Mouse (Mus musculus) gastrocnemius, adult 8-10 months (tissue): ENCODE results near the gene Mis18bp1. TPM values are rescaled to one million over a fixed set of nuclear protein-coding genes. Genes with fewer than 3 reads are reported as not detected.
A peak's percentile ranks its signal among the peaks of the same experiment; 100 is the strongest.
"Not testable (repeated sequence)": the region's sequence is repeated elsewhere in the genome, so short reads cannot be mapped to it uniquely, and the experiment has no call there.

Experiments
- DNase-seq, 2 experiments: peaks; one replicate each; pipeline ENCODE4 v3.0.0; 2022; ENCODE audit warnings: low spot score in 2 of 2
- total RNA-seq, 4 experiments: library from RNA; stranded (reverse); gene quantifications; 2 replicates each; pipeline ENCODE4 v1.2.4; 2022

Mis18bp1 gene
- total RNA-seq, result not detected

DNA sequence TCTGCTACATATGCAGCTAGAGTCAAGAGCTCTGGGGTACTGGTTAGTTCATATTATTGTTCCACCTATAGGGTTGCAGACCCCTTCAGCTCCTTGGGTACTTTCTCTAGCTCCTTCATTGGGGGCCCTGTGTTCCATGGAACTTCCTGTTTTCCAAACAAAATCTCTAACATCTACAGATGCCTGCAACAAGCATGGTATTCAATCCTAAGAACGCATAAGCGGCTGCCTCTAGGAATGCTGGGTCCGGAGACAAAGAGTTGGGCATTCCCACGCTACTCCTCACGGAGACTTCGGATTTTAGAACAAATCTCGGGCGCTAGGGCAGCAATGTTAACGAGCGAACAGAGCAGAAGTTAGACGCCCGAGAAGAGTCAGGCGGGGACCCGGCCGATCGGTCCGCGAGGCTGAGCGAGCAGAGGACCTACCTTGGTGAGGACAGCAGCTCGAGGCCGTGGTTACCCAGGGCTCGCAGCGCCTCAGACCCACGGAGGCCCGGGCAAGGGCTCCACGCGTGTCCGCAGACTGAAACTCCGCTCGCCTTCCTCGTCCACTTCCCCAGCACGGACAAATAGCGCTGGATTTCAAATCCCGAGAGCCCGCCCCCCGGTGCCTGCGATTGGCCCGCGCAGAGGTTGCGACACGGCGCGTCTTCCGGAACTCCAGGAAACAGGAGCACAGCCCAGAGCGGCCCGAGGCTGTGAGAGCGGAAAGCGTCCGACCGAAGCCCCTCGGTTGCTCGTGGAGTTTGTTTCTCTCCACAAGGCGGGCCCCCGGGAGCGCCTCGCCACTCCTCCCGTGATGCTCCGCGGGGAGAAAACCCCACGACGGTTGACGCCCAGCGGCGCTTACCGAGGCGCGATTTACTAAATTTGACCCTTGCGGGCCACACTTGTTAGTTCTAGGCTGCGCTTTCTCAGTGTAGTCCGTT lies at the start of gene Mis18bp1:
Gene Mis18bp1 (minus strand): TSS at position 584 of the 931 bp plus-strand sequence.
- peak; percentile 90 to 91 for DNase-seq

DNA sequence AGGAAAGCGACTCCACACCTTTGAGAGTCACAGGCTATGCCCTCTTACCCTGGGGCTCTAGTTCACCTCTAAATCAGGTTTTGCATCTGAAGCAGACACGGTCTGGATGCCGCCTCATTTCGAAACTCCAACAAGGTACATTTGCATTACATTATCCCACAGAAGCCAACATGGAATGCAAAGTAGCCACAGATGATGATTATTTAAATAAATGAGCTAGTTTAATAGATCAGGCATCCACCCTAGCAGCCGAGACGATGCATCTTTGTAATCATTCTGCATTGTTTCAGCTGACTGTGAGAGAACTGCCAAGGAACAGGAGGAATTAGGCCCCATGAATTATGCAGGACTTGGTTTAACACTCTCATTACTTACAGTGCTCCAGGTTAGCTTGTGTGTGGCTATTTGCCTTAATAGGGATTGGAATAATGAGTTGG lies 44.0 kb upstream of the Mis18bp1 start:
- no peak for DNase-seq

DNA sequence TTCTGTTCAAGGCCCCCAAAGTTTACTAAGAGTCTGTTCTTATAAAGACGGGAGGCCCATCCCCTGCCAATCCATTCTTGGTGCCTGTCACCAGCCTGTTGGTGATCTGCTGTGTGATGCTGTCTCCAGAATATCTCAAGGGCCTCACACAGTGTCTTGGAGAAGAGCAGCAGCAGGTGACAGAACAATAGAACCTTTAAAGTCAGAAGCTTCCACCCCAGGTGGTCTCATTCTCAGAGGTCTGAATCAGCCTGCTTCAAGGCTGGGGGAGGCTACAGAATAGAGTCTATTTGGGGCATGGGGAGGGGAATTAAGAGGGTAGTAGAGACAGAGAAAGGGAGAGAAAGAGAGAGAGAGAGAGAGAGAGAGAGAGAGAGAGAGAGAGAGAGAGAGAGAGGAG lies 34.0 kb upstream of the Mis18bp1 start:
- DNase-seq, result no peak

DNA sequence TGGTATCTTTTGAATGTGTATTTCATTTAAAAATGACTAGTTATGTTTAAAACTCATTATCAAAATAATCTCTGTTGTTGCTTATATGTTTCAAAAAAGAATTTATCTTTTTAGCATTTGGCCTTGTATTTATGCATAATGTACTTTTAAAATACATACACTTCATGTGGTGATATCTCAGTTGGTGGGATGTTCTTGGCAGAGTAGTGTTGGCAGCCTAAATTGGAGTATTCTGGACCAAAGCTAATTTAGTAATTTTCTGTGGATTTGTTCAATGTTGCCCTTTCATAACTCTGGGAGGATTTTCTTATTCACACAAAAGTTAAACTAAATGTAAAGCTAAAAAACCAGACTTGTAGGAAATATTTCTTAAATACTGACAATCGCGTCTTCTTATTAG lies 29.4 kb upstream of the Mis18bp1 start:
- no peak for DNase-seq

DNA sequence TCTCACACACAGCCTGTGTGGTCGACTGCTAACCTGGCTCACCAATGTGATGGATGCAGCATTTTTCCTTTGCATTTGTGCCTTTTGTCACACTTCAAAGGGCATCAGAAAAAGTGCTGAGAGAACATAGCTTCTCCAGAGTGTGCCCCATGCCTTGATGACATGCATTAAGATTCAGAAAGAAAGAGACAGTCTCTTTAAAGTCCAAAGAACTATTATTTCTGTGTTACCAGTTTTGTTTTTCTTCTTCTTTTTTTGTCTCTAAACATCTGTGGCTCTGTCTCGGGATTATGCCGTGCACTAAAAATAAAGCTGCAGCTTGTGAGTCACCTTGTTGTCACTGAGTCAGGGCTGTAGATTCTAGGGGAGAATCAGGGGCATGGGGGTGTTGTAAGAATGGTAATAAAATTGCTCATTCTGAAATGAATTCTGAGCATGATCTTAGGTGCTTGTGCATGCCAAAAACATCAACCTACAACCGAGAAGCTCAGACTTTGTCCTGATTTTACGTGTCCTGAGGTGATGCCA lies 21.7 kb upstream of the Mis18bp1 start:
- DNase-seq, result no peak

GRCm38 (mm10) chr12:65189213-65189612 lies 16.8 kb upstream of the Mis18bp1 start:
- DNase-seq, result no peak

GRCm38 (mm10) chr12:65187365-65187764 lies 15.0 kb upstream of the Mis18bp1 start:
- no peak for DNase-seq

GRCm38 (mm10) chr12:65173736-65174135 lies 1.3 kb upstream of the Mis18bp1 start:
- no peak for DNase-seq

- peak; percentile 14 to 26 for DNase-seq
Measured at GRCm38 (mm10) chr12:65172959-65173358, 555 bp upstream of the Mis18bp1 start.

DNA sequence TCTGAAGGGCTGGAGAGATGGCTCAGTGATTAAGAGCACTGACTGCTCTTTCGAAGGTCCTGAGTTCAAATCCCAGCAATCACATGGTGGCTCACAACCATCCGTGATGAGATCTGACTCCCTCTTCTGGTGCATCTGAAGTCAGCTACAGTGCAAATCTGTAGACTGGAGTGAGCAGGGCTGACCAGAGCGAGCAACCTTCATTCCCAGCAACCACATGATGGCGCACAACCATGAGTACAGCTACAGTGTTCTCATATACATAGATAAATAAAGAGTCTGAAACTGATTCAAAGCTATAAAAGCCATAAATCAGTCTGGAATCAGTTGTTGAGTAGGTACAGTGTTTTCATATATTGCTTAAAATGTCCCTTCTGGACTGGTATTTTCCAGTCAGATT lies 36.3 kb downstream of the Mis18bp1 start:
- not testable (repeated sequence) for DNase-seq

- no peak for DNase-seq
Measured at GRCm38 (mm10) chr12:65119451-65119850, 53.0 kb downstream of the Mis18bp1 start.

GRCm38 (mm10) chr12:65118968-65119367 lies 53.4 kb downstream of the Mis18bp1 start:
- DNase-seq, result no peak

GRCm38 (mm10) chr12:65114978-65115377 lies 57.4 kb downstream of the Mis18bp1 start:
- DNase-seq, result not testable (repeated sequence)

- no peak for DNase-seq
Measured at GRCm38 (mm10) chr12:65113925-65114324, 58.5 kb downstream of the Mis18bp1 start.

DNA sequence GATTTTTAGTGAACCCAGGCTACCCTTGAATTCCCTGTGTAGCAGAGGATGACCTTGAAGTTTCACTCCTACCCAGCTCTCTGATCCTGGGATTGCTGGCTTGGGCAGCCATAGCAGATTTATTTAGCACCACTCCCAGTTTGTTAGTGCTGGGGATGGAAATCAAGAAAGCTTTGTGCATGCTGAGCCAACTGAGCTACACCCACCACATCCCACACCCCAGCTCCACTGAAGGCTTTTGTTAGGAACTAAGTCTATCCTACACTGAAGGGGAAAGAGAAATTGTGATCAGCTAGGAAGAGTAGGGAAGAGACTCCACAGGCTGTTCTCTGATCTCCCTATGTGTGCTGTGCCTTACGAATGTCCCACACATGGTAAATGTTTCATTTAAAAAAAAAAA lies 59.6 kb downstream of the Mis18bp1 start:
- DNase-seq, result no peak

DNA sequence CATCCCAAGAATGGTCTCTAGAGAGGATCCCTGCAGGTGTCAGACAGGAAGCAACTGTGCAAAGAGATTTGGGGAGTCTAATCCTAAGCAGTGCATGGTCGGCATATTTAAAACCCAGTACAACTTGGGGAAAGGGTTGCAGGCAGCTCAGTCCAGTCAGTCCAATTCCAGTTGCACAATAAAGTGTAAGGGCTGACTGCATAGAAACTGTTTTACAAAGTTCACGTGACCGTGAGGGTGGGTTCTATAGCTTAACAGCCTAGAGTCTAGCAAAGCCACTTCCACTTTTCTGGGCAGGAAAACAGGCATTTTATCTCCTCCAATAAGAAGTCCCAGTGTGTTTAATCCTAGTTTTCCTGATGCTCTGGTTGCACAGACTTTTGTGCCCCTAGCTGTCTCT lies 60.9 kb downstream of the Mis18bp1 start:
- no peak for DNase-seq

DNA sequence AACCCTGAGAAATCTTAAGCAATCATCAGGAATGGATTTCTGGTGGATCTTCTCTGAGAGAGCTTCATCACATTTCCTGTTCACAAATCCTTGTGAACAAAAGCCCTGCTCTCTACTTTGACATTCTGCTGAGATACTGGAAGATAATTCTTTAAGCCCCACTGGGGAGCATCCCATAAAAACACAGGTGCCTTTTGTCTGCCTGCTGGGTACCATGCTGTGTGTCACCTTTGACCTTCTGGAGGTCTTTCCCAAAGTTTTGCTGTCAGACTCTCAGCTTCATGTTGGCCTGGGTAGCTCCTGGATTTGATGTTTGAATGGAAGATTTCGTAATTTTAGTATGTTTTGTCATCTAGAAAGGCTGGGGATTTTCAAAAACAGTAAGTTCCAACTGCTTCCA lies 63.7 kb downstream of the Mis18bp1 start:
- DNase-seq, result no peak

Other genes with a start within 250 kb of the Mis18bp1 start
- 10 to 100 TPM in 1 of 4 experiments, 1 to 10 TPM in 3; 7.6 to 10.9 (median 9.4) TPM for gene Klhl28, start 207.1 kb downstream of the Mis18bp1 start, total RNA-seq
- gene Togaram1, start 206.8 kb downstream of the Mis18bp1 start, total RNA-seq, result 10 to 100 TPM in 2 of 4 experiments, 1 to 10 TPM in 2; 8.2 to 11.0 (median 10.0) TPM
- gene Prpf39, start 136.3 kb downstream of the Mis18bp1 start, total RNA-seq, result 10 to 100 TPM in 3 of 4 experiments, 1 to 10 TPM in 1; 9.4 to 12.3 (median 11.9) TPM
- gene Fkbp3, start 98.6 kb downstream of the Mis18bp1 start, total RNA-seq, result 100 to 1,000 TPM; 151 to 195 (median 179) TPM
- 1 to 10 TPM in 3 of 4 experiments, under 1 TPM in 1; 0.80 to 4.0 (median 1.8) TPM for gene Fancm, start 97.0 kb downstream of the Mis18bp1 start, total RNA-seq
- not detected for gene Wdr20rt, start 52.9 kb upstream of the Mis18bp1 start, total RNA-seq